Mouse (Mus musculus) right cerebral cortex, adult 2 months (tissue): ENCODE results near the gene Slco1a5.
"Not testable (repeated sequence)": the region's sequence is repeated elsewhere in the genome, so short reads cannot be mapped to it uniquely, and the experiment has no call there.

Experiments
- DNase-seq, 2 experiments: peaks; one replicate each; pipeline ENCODE4 v3.0.0; 2021 to 2022; ENCODE audit warnings: low spot score in 2 of 2

The Slco1a5 gene

DNA sequence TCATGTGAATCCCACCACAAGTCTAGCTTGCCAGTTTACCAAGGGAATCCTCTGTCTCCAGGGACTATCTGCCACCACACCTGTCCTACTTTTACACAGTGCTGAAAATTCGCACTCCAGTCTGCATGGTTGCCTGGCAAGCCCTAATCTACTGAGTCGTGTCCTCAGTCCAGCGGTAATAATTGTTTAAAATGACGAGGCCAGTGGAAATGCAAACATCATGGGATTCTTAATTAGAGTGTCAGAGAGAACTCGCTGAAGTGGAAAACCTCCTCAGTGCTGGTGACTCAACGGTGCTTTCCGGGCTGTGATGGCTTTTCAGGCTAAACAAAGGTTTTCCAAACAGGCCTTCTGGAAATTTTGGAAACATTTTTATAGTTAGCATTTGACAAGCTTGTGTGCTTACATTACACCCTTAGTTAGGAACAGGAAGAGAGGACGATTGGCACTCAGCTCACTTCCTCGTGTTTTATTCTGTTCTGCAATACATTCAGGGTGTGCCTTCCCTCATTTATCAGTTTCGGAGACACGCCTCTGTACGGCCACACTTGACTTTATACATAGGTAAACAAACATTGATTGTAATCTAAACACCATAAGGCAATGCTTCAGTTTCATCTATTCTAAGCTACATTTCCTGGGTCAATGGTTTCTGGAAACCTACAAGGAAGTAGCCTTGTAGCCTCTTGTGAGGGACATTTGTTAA is 33.2 kb downstream of the Slco1a5 start:
- DNase-seq = no peak

DNA sequence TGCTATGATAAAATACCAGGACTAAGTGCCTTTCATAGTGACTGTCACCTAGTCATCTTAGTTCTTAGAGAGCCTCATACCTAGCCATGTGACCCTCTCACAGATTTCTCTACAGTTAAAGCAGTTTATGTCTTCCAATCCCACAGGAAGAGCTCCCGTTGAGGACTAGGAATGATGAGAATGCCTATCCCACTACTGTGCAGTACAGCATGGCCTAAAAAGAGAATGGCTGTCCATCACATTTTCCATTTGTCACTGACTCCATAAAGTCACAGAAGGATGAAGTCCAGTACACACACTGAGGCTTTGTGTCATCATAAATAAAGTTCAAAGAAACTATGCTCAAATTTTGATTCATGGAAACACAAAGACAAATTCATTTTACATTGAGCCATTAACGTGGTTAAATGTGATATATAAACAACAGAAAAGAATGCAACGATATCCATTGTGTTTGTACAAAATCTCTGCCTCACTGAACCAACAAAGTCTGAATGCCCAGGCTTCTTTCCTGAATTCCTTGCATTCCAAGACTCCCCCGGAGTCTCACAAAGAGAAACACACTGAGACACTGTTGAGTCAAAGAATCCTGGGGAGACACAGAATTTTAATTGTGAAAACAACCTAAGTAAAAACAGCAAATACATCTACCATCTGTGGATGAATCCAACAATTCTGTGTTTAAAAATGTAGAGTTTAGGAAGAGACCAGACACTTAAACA is 46.9 kb downstream of the Slco1a5 start:
- DNase-seq = no peak

DNA sequence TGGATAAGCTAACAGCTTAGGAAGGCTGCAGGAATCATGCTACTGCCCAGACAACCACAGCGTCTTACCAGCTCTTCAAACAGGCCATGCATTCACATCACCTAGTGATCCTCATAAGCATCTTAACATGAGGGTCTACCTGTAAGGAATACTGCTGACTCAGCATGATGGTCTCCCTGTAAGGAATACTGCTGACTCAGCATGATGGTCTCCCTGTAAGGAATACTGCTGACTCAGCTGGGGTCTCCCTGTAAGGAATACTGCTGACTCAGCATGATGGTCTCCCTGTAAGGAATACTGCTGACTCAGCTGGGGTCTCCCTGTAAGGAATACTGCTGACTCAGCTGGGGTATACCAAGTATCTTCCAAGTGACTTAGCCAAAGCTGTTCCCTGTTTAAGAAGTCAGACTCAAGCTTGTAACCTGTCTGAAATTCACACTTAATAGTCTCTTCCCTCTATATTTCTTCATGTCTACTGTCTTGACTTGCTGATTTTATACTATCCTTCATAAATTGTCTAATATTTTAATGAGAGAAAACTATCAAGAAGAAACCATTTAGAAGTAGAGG is 72.0 kb downstream of the Slco1a5 start:
- DNase-seq = not testable (repeated sequence)

DNA sequence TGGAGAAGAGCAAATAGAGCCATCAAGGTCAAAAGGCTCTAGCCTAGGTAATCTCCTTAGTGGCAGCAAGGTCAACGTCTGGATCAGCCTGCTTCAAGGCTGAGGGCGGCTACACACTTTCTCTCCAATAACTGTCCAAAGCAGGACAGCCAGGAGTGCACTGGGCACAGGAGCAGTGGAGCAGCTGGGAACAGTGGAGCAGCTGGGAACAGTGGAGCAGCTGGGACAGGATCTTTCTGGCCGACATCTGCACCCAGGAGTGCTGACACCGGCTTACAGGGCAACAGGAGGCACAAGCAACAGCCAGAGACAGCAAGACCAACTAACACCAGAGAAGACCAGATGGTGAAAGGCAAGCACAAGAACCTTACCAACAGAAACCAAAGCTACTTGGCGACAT is 77.7 kb downstream of the Slco1a5 start:
- DNase-seq = no peak

DNA sequence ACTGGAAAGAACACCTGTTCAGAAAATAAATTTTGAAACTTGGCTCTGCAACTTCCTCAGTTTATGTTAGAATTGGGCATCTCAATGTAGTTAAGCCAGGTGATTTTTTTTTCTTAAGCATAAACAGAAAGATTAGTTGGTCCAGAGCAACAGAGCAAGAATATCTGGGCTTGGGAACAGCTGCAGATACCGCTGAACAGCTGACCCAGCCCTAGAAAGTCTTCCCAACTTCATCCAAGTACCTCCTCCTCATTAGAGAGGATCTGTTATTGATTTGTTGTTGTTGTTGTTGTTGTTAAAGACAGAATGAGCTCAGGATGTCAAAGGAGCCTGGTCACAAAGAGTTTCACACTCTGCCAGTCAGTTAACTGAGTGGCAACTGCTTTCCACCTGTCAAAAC is 83.3 kb downstream of the Slco1a5 start:
- DNase-seq = no peak

DNA sequence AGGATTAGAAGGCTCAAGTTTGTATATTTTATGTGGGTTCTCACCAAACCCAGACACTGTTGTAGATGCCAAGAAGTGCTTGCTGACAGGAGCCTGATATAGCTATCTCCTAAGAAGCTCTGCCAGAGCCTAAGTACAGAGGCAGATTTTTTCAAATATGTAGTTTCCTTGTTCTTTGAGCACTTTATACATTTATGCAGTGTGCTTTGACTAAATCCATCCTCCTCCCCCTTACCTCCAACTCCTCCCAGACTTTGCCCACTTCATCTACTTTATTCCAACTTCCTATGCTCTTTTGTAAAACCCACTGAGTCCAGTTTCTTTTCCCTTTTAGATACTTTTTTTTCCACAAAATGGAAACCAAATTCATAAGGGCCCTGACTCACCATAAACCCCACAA is 102.6 kb downstream of the Slco1a5 start:
- DNase-seq = no peak

DNA sequence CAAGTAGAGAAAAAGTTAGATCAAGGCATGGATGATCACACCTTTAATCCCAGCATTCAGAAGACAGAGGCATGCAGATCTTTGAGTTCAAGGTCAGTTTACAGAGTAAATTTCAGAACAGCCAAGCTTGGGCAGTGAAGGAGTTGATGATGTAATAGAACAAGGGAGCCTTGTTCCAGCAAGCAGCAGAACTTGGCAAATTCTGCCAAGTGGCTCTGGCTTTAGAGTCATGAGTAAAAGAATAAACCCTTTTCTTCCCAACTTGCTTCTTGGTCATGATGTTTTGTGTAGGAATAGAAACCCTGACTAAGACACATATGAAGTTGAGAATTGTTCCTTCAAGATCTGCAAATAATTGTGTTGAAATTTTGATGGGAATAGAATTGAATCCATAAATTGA is 111.0 kb downstream of the Slco1a5 start:
- DNase-seq = no peak

DNA sequence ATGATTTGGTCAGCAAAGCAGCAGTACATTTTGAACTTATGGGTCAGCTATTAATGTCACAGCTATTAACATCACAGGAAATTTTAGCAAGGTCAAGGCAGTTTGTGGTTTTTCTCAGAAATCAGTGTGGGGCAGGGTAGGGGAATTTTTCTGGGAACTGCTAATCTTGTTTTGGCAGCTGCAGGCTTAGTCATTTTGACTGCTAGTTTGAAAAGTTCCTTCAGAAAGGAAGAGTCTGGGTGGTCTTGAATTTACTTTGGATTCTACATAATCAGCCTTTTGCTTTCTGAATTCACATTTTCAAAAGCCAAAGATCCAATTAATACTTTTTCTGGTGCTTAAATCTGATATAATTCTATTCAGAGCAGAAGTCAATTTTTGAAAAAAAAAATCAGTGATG is 113.0 kb downstream of the Slco1a5 start:
- DNase-seq = no peak

DNA sequence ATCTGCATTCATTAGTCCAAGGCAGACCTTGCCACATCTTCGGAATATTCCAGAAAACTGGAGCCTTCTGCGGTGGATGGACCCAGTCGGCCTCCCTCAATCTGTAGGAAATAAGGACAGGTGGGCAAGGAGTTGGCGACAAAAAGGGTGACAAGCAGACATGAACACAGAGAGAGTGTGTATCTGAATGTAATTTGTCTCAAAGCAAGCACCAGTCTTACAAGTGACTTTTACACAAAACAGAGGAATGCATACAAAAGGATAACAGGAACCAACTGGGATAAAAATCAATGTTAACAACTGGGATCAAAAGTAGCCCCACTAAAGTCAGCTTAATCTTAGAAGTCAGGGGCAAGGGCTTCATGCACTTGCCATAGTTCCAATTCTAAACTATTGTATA is 114.4 kb downstream of the Slco1a5 start, which contains the start of gene Slco1a6:
Gene Slco1a6, minus strand, starts transcription at position 101 of the 400 bp plus-strand sequence.
- DNase-seq = no peak

DNA sequence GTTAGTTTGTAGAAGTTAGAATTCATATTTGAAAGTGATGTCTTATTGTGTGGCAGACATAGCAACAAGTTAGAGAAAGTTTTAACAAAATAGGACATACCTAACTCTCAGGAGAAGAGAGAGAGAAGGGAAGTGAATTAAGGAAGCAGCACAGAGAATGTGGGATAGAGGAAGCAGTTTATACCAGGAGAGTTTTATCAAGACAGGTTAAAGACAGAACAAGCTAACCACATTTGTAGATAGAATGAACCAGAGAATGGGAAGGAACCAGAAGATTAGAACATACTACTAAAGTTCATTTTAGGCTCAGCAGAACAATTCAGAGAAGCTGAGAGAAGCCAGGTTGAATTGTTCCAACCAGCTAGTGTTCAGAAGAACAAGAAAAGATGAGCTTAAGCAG is 122.3 kb downstream of the Slco1a5 start:
- DNase-seq = no peak

DNA sequence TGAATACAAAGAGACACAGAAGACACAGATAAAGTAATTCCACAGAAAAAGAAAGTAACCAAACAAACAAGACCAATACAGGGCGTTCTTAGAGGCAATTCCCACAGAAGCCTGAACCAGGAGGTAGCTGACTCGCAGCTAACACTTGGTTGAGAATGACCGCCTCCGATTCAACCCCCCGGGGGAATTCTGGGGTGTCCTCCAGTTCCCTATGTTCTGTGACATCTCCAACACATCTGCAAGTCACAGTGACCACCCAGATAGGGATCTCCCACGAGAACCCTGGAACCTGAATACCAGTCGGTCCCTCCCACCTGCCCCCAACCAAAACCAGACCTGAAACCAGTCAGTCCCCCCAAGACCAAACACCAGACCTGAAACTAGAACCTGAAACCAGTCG is 128.5 kb downstream of the Slco1a5 start:
- DNase-seq = no peak

DNA sequence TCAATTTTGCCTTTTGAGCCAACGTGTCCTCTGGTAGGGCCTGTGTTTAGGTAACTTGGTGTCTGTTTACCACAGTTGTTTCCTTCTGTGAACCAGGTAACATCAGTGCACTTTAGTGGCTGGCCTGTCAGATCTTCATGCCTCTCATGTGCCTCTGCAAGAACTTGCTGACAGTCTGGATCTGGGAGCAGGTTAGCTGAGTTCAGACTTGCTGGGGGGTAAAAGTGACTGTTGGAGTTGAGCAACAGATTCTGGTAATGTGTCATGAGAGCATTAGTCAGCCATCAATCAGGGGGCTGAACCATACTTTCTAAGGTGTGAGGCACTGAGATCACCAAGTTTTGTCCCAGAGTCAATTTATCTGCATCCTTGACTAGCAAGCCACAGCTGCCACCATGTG is 130.8 kb downstream of the Slco1a5 start:
- no peak for DNase-seq

DNA sequence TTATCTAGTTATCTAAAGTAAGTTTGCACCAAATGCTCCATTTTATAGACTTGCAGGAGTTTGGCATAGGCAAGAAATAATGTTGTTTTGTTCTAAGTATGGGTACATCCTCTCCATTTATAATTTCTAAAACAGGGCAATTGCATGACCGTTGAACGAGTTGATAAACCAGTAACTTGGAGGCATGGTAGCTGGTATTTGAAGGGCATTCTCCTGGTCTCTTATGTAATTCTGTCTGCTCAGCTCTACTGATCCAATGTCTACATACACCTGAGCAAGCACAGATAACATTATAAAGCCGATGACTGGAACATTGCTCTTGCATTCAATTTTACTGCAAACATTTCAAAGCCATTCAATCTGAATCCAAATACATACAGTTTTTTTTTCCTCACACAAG is 135.4 kb downstream of the Slco1a5 start:
- DNase-seq = no peak

DNA sequence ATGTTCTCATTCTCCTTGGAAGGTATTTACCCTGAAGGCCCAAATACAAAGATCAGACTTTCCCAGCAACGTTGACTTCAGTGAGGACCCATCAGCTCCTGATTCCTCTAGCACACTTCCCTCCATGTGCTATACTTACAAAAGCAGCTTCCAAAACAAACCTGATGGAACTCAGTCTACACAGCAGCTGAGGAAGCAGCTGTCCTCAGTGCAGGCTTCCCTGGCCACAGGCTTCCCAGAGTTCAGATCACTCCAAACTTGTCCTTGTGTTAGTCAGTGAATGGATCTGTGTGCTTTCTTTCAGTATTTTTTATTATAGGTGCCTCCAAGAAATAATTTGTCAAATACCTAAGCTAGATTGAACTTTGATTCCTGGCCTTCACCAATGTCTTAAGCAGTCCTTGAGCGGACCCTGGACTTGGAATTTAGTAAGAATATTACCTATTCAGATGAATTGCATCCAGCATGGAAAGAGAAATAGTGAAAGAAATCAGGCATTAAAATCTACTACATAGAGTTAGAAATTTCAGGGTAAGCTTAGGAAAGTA is 136.8 kb downstream of the Slco1a5 start:
- no peak for DNase-seq
